Mouse (Mus musculus): ENCODE data around the gene Bmp5.

- no peak for TF ChIP-seq GATA1 (IDR thresholded peaks at IDR 0.05; ENCODE audit: low read length)
- TF ChIP-seq TAL1 (IDR thresholded peaks at IDR 0.05; ENCODE audit: low read length): no peak
Measured at GRCm38 (mm10) chr9:75833189-75833732, 58.1 kb downstream of the Bmp5 start.
